Mouse (Mus musculus): ENCODE data around the gene Il9r.

GRCm38 (mm10) chr11:32193156-32193555 lies 6.9 kb downstream of the Il9r start:
- no peak for TF ChIP-seq ZNF384 (IDR thresholded peaks at IDR 0.05; ENCODE audit: low read depth, low read length)
- TF ChIP-seq ZC3H11A (IDR thresholded peaks at IDR 0.05; ENCODE audit: borderline replicate concordance, low read depth, low read length): no peak
- no peak for TF ChIP-seq MAFK (IDR thresholded peaks at IDR 0.05; ENCODE audit: insufficient read depth, low read depth, low read length)
- no peak for TF ChIP-seq CHD2 (IDR thresholded peaks at IDR 0.05; ENCODE audit: low read depth, low read length)
- TF ChIP-seq HCFC1 (IDR thresholded peaks at IDR 0.05; ENCODE audit: borderline replicate concordance, insufficient read depth, low read length): no peak
